Mouse (Mus musculus) gastrocnemius, postnatal 36 days (tissue): ENCODE data around the gene Olfr370. TPM values are rescaled to one million over a fixed set of nuclear protein-coding genes. Genes with fewer than 3 reads are reported as not detected.
"Not testable (repeated sequence)": the region's sequence is repeated elsewhere in the genome, so short reads cannot be mapped to it uniquely, and the experiment has no call there.

Source experiments
- DNase-seq, 2 experiments: peaks; one replicate each; pipeline ENCODE4 v3.0.0; 2022
- intact Hi-C: fragments of 180-260 bp; cut with DNase I; formaldehyde crosslinking; loops from one replicate; pipeline ENCODE4 v1.15.1; 2025
- long read RNA-seq, 2 experiments: library from polyadenylated mRNA; stranded (forward); transcript quantifications; one replicate each; pipeline ENCODE4 v2.0.0; 2021
- total RNA-seq, 2 experiments: library from RNA; stranded (reverse); gene quantifications; 2 replicates each; pipeline ENCODE4 v1.2.3; 2021

Olfr370 gene
- not detected for total RNA-seq
- long read RNA-seq, experiment 1: 0 reads
- long read RNA-seq, experiment 2: 0 reads

- no peak for DNase-seq
- intact Hi-C loops: no loop called here
Measured at GRCm38 (mm10) chr8:83535736-83536135, at the start of gene Olfr370. Olfr370 (plus strand) TSS chr8:83535780.

DNA sequence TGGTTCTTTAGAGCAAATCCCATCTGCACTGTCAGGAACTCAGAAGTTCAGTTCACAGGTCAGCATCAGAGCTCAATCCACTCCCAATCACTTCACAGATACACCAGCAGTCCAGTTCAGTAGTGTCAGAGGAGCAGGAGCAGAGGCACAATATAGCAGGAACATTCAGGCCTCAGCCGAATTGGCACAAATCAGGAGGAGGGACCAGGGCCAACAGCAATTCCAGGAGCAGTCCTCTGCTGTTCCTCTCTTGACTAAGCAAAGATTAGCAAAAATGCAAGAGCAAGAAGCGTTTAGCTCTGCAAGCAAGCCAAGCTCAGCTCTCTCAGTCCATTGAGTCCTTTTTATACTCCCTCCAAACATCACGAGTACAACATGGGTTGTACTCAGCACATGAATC lies 23.9 kb upstream of the Olfr370 start:
- DNase-seq: no peak

GRCm38 (mm10) chr8:83520432-83520831 lies 15.1 kb upstream of the Olfr370 start:
- intact Hi-C loops: no loop called here
- DNase-seq: no peak

More for the DNA sequence above, 23.9 kb upstream of the Olfr370 start:
- intact Hi-C loops: no loop called here

DNA sequence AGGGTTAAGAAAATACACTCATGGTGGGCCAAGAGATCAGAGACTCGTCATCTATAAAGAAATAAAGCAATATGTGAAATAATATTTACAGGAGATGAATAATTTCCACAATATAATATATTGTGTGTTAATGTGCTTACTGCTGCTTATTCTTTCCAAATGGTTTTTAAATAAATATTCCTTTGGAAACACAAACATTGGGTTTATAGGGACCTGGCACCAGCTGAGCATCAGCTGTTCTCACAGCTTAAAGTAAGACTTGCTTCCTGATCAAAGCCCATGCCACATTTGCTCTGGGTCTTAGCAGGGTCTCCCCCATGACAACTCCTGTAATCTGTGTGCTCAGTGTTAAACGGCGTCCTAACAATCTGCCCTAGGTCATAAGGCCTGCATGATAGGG lies 14.7 kb upstream of the Olfr370 start:
- intact Hi-C loops, DNase-seq: not testable (repeated sequence)

GRCm38 (mm10) chr8:83521310-83521709 lies 14.3 kb upstream of the Olfr370 start:
- DNase-seq: no peak
- intact Hi-C loops: no loop called here

DNA sequence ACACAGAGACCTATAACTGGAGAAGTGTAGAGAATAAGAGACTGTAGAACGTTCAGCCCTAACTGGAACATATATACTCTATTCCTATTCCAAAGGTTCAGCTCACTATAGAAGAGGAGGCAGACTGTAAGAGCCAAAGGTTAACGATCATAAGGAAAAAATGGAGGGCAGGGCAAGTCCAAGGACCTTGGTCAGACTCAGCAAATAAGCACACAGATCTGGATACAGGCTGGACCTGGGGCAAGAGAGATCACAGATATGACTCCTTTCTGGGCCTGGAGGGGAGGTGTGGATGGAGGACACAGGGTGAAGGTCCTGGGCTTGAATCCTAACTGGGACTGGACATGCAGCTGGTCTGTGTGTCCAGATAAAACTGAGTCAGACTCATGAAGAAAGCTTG lies 778 bp upstream of the Olfr370 start:
- intact Hi-C loops: no loop called here
- no peak for DNase-seq

GRCm38 (mm10) chr8:83562669-83563068 lies 27.1 kb downstream of the Olfr370 start:
- DNase-seq: no peak
- intact Hi-C loops: loop anchor here (10.0 kb wide), 1 partner anchor 118 kb away; no protein-coding TSS in a partner anchor

DNA sequence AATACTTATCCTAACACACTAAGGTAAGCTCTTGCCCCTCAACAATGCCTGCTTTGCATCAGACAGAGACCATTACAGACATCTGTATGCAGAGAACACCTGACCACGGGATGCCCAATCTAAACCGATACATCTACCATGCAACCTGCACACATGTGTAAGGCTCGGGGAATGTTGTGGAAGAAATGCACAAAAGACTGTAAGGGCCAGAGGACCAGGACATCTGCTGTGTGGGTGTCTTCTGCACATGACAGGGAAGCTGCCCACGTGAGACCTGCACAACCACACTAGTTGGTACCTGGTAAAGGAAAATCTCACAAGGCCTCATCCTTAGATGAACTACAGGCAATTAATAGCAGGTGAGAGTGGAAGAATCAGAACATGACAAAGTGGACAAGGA lies 27.7 kb downstream of the Olfr370 start:
- no peak for DNase-seq
- intact Hi-C loops: loop anchor here (10.0 kb wide), 1 partner anchor 118 kb away; no protein-coding TSS in a partner anchor

DNA sequence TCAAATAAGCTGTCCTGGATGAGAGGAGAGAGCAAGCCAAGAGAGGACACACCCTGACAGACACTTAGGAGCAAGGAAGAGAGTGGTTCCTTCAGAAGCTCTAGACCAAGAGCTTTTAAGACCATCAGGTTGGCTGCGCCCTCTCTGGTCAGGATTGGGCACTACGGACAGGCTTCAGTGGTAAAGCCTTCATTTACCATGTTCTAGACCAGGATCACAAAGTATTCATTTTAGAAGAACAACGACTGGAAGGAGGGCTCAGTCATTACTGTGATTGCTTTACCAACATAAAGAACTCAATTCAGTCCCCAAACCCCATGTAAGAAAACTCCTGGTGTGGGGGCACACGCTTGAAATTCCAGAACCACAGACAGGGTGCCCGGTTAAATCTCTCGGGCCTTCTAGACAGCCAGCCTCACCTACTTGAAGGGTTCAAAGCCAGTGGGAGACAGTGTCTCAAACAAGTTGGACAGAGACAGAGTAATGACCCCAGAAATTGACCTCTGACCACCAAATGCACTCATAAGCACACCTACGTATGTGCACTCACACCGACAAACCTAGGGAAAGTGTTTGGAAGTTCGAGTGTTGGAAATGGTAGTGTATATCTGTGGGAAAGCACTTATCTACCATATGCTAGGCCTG lies 30.3 kb downstream of the Olfr370 start:
- intact Hi-C loops: loop anchor here (5.0 to 10.0 kb wide), 2 partner anchors 41 to 121 kb away; partner anchors contain the start of genes Dnajb1 and Tecr
- no peak for DNase-seq

GRCm38 (mm10) chr8:83566469-83567395 lies 31.2 kb downstream of the Olfr370 start, which contains the start of gene Ndufb7:
Ndufb7 (plus strand) TSS chr8:83566671.
- peak; percentile 94 to 97 for DNase-seq
- intact Hi-C loops: loop anchor here (5.0 to 10.0 kb wide), 2 partner anchors 41 to 122 kb away; partner anchors contain the start of genes Dnajb1 and Tecr

GRCm38 (mm10) chr8:83567668-83568067 lies 32.1 kb downstream of the Olfr370 start:
- DNase-seq: no peak
- intact Hi-C loops: loop anchor here (5.0 to 10.0 kb wide), 2 partner anchors 40 to 123 kb away; partner anchors contain the start of genes Dnajb1 and Tecr

DNA sequence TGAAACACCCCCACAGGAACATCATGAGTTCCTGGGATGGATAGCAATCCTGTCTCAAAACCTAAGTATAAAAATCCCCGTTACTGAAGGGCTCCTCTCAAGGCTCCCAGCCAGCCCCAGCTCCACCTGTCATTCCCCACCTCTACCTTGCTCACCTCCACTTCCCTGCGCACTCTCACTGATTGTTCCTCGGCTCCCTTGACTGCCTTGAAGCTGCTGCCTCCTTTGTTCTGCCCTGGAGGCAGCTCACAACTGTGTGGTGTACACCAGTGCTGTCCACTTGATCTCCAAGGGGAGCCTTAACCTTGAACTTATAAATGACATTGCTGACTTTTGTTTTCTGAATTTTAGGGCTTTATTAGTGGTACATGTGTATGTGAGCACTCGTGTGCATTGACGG lies 32.5 kb downstream of the Olfr370 start:
- DNase-seq: no peak

DNA sequence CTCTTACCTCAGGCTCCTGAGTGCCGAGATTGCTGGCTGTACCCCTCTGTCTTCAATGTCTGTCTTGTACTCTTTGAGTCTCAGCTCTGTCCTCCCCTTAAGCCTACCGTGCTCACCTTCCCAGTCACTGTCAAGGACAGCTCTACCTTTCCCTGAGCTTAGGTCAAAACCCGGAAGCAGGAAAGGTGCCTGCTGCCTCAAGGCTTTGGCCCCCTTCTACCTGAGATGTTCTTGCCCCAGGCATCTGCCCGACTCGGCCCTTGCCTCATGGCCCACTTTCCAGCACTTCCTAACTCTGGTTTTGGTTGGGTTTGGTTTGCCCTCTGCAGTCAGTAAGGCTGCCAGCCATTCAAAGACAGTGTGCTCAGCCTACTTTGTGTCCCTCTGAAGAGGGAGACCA lies 33.2 kb downstream of the Olfr370 start:
- intact Hi-C loops: loop anchor here (5.0 to 10.0 kb wide), 2 partner anchors 39 to 124 kb away; partner anchors contain the start of genes Dnajb1 and Tecr
- DNase-seq: no peak

More for the DNA sequence above, 32.5 kb downstream of the Olfr370 start:
- intact Hi-C loops: loop anchor here (5.0 to 10.0 kb wide), 2 partner anchors 39 to 123 kb away; partner anchors contain the start of genes Dnajb1 and Tecr

DNA sequence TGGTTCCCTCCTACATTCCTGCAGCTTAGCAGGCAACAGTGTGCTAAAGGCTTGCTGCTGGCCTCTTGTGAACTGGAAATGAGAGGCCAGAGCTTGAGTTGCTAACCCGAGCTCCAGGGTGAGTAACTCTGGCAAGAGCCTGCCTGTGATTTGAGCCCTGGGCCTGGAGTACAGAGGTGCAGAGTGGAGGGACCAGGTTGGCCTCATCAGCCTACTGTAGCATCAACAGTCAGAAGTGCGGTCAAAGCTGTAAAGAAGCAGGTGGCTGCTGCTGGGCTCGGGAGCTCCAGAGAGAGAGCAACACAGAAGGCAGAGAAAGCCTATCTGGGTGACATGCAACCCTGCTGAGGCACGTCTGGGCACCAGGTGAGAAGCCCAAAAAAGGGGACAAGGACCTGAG lies 33.6 kb downstream of the Olfr370 start:
- intact Hi-C loops: loop anchor here (5.0 to 10.0 kb wide), 2 partner anchors 38 to 124 kb away; partner anchors contain the start of genes Dnajb1 and Tecr
- DNase-seq: no peak

DNA sequence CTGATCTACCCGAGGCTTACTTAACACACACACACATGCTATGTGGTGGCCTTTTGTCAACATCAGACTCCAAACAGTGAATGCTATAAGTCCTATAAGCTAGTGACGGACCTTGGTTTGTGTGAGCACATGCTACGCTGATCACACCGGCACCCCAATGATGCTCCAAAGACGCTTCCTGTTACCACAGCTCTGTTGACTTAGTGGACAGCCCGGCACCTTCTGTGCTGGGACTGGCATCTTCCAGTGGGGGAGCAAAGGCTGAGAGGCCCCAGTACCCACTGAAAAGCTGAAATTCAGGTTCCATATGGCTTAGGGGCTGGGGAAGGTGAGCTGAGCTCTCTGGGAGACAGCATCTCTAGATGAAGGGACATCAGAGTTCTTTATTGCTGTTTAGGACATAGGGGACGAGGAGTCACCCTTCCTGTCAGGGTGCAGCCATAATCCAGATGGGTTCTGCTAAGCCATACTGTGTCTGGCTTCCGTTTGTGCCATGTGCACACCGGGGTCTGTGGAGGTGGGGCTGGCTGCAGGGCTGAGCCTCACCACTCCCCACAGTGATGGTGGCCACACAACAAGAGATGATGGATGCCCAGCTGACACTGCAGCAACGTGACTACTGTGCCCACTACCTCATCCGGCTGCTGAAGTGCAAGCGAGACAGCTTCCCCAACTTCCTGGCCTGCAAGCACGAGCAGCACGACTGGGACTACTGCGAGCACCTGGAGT lies 34.9 kb downstream of the Olfr370 start:
- intact Hi-C loops: no loop called here

DNA sequence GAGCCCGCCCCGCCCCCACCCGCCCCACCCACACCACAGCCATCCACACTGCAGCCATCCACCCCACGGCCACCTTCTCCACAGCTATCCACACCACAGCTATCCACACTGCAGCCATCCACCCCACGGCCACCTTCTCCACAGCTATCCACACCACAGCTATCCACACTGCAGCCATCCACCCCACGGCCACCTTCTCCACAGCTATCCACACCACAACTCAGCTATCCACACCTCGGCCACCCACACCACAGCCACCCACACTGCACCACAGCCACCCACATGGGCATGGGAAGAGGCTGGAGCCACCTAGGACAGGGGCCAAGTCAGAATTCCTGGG lies 35.4 kb downstream of the Olfr370 start:
- DNase-seq, intact Hi-C loops: not testable (repeated sequence)

More for the DNA sequence above, 34.9 kb downstream of the Olfr370 start:
- no peak for DNase-seq

DNA sequence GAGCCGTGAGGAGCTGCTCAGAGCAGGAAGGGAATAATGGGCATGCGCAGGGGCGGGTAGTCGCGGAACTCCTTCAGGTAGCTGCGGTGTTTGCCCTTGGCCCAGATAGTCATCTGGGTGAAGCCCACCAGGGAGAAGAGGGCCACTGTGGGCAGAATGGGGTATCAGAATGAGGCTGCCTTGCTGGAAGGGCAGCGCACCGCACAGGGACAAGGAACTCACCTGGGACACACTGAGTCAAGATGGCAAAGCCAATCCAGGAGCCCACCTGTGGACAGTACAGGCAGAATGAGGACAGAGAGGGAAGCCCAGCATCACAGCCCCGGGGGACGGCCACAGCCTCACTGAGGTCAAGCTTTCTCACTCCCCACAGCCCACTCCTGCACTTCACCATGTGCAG lies 36.2 kb downstream of the Olfr370 start:
- intact Hi-C loops: no loop called here
- DNase-seq: no peak

DNA sequence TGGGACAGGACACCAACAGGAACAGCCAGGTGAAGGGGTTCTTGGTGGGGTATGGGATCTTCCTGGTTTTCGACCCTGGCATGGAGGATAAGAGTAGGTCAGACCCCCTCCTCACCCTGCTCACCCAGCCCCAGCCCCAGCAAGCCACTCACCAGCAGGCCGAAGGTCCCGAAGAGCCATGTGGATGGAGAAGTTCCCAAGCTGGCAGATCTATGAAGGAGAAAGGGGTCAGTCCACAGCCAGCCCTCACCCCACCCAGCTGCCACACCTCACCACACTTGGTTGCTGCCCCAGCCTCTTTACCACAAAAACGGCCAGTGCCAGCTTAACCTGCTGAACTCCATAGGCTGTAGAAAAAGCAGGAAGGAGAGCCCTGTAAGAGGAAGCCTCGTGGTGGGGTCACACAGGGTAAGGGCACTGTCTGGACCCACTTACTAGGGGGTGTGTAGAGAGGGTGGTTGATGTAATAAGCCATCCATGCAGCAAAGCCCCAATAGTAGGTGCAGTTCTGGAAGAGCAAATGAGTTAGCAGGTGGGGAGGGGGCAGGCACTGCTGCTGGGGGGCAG lies 36.7 kb downstream of the Olfr370 start:
- no peak for DNase-seq
- intact Hi-C loops: no loop called here

DNA sequence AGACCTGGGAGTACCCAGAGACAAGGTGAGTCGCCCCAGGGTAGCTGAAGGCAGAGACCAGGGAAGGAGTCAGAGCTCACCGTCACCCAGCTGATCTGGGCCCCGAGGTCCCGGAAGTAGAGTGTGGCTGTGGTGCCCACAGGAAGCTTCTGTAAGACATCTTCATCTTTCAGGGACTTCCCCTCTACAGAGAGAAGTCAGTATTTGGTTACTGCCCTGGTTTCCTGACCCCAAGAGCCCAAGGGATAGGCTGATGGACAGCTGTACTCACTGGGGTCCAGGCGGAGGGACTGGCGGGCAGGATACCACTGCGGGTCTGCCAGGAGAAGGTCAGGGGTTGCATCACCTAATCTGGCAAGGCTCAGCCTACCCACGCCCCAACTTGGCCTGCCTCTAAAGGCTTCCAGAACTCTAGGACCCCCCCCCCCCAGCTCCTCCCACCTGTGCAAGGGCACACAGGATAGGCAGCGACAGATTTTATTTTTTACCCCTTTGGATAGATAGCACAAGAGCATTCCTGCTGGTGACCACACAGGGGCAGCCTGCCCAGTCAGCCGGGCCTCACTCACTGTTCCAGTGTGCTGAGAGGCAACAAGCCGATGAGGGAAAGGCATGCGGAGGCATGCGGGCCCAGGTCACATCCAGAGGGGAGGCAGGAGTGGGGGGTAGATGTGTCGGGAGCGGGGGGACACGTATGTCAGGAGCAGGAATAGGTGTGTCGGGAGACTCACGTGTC lies 37.7 kb downstream of the Olfr370 start:
- no peak for DNase-seq
- intact Hi-C loops: no loop called here
